Mouse (Mus musculus) myocyte (in vitro differentiated cells): ENCODE results near the gene Ldlrad3.

Experiments used
- MAX ChIP-seq: IDR thresholded peaks from one replicate; pipeline ENCODE4 v1.6.1; 2011; ENCODE audit warnings: low read depth, mild to moderate bottlenecking, control low read depth
- MYOD1 ChIP-seq, 3 experiments: IDR thresholded peaks; one replicate each; pipeline ENCODE4 v1.6.1; 2011; ENCODE audit warnings: control low read depth in 2 of 3, low read depth in 2 of 3, mild to moderate bottlenecking in 2 of 3, moderate library complexity in 1 of 3; ENCODE audit not compliant: insufficient read length in 2 of 3, control insufficient read depth in 1 of 3

GRCm38 (mm10) chr2:102152851-102153250 is 33.3 kb downstream of the Ldlrad3 start:
- TF ChIP-seq MYOD1 (IDR thresholded peaks at IDR 0.05; ENCODE audit: control insufficient read depth in 1 of 3, insufficient read length in 2 of 3, low read depth in 2 of 3) (no peak), MAX (no peak)
